Mouse (Mus musculus) heart, adult 2 months (tissue): ENCODE data around the gene Mink1.

Experiments
- EP300 ChIP-seq: fragments of 200-500 bp; IDR thresholded peaks from 2 replicates; pipeline ENCODE4 v1.6.1; 2011; ENCODE audit warnings: low read depth, low read length, control low read depth; ENCODE audit not compliant: insufficient read depth
- POLR2A ChIP-seq: fragments of 200-500 bp; IDR thresholded peaks from 2 replicates; pipeline ENCODE4 v1.6.1; 2011; ENCODE audit warnings: mild to moderate bottlenecking, low read depth, low read length, control low read depth; ENCODE audit not compliant: insufficient read depth

- TF ChIP-seq EP300 (no peak), POLR2A (no peak)
These were observed 18.2 kb downstream of the Mink1 start for GRCm38 (mm10) chr11:70580921-70581320.
